Mouse (Mus musculus) 416B (cell line): ENCODE results near the gene Krt33a.

Experiments used
- DNase-seq: peaks from one replicate; pipeline ENCODE4 v3.0.0; 2011; ENCODE audit warnings: low read depth

Krt33a gene

GRCm38 (mm10) chr11:100016112-100016511, at the start of gene Krt33a:
Gene Krt33a, minus strand, starts transcription at chr11:100016212.
- no peak for DNase-seq

- DNase-seq: peak; percentile 6
Observed at GRCm38 (mm10) chr11:100058875-100059274, 42.9 kb upstream of the Krt33a start.

GRCm38 (mm10) chr11:100055686-100056655, 40.0 kb upstream of the Krt33a start:
- peak; percentile 50 for DNase-seq

GRCm38 (mm10) chr11:100050451-100050850, 34.4 kb upstream of the Krt33a start, which contains the start of gene Krt31:
Gene Krt31, minus strand, starts transcription at chr11:100050551.
- no peak for DNase-seq

GRCm38 (mm10) chr11:100047193-100047592, 31.2 kb upstream of the Krt33a start:
- DNase-seq: no peak

GRCm38 (mm10) chr11:100046303-100046866, 30.4 kb upstream of the Krt33a start:
- no peak for DNase-seq

- no peak for DNase-seq
Observed at GRCm38 (mm10) chr11:100041454-100041853, 25.4 kb upstream of the Krt33a start, which contains the start of gene Krt34. Gene Krt34, minus strand, starts transcription at chr11:100041554.

GRCm38 (mm10) chr11:100029768-100030167, 13.8 kb upstream of the Krt33a start, which contains the start of gene Krt33b:
Gene Krt33b, minus strand, starts transcription at chr11:100029868.
- no peak for DNase-seq

- no peak for DNase-seq
Observed at GRCm38 (mm10) chr11:100021438-100021837, 5.4 kb upstream of the Krt33a start.

- no peak for DNase-seq
Observed at GRCm38 (mm10) chr11:100019466-100019865, 3.5 kb upstream of the Krt33a start.

- no peak for DNase-seq
Observed at GRCm38 (mm10) chr11:100013691-100014171, 2.3 kb downstream of the Krt33a start.

GRCm38 (mm10) chr11:100010682-100011081, 5.3 kb downstream of the Krt33a start:
- DNase-seq: no peak

GRCm38 (mm10) chr11:100008336-100008735, 7.7 kb downstream of the Krt33a start:
- no peak for DNase-seq

- peak; percentile 14 for DNase-seq
Observed at GRCm38 (mm10) chr11:100006624-100007023, 9.4 kb downstream of the Krt33a start.

- DNase-seq: no peak
Observed at GRCm38 (mm10) chr11:100005905-100006304, 10.1 kb downstream of the Krt33a start.

- DNase-seq: peak; percentile 44
Observed at GRCm38 (mm10) chr11:100004846-100005245, 11.2 kb downstream of the Krt33a start.

GRCm38 (mm10) chr11:99999091-99999490, 16.9 kb downstream of the Krt33a start:
- DNase-seq: no peak

GRCm38 (mm10) chr11:99994384-99994661, 21.7 kb downstream of the Krt33a start:
- DNase-seq: no peak

GRCm38 (mm10) chr11:99993620-99994383, 22.2 kb downstream of the Krt33a start, which contains the start of gene Krtap17-1:
Gene Krtap17-1, minus strand, starts transcription at chr11:99993994.
- no peak for DNase-seq

GRCm38 (mm10) chr11:99990571-99990970, 25.4 kb downstream of the Krt33a start:
- DNase-seq: no peak

- DNase-seq: no peak
Observed at GRCm38 (mm10) chr11:99989881-99990405, 26.1 kb downstream of the Krt33a start.

- DNase-seq: no peak
Observed at GRCm38 (mm10) chr11:99988530-99988929, 27.5 kb downstream of the Krt33a start.
